Mouse (Mus musculus) skeletal muscle tissue, adult 2 months (tissue): ENCODE measurements around the gene Ssty2.
"Not testable (repeated sequence)": the region's sequence is repeated elsewhere in the genome, so short reads cannot be mapped to it uniquely, and the experiment has no call there.

Experiments used
- DNase-seq: peaks from one replicate; pipeline ENCODE4 v3.0.0-alpha.2; 2012; ENCODE audit warnings: low read depth, low spot score

Gene Ssty2

DNA sequence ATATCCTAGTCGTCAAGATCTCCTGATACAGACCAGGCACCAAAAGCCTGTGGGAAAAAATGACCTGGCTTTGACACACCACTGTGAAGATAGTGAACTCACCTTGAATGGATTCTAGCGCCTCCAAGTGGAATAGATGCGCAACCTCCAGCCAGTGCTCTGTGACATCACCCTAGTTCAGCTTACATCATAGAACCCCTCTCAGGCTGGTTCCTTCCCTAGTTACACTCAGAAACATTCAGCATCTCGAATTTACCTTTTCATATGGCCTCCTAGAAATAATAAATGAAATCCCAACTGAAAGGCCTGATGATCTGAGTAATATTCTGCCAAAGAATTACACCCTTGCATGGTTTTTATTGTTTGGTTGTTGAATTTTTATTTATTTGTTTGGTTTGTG is at the start of gene Ssty2:
Ssty2 (minus strand) TSS at position 101 of the 400 bp plus-strand sequence.
- not testable (repeated sequence) for DNase-seq
